Mouse (Mus musculus): Measurements from ENCODE around the gene 9530077C05Rik. TPM values are rescaled to one million over a fixed set of nuclear protein-coding genes. Genes with fewer than 3 reads are reported as not detected.
"Not testable (repeated sequence)": the region's sequence is repeated elsewhere in the genome, so short reads cannot be mapped to it uniquely, and the experiment has no call there.

9530077C05Rik gene
- polyA plus RNA-seq, 1 experiment, result 0.84 TPM

DNA sequence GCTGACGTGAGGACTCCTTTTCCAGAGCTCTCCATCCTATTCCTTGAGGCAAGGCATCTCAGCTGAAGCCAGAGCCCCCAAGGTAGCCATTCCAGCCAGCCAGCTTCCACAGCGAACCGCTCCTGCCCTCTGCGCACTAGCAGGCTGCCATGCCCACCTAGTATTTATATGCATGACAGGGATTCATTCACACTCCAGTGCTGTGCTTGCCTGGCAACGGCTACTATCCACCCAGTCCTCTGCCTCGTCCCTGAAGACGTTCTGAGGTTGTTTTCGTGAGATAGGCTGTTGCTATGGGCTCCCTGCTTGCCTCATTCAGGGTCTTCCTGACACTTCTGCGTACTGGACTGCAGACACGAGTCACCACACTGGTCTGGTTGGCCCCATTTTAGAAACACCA lies 41.4 kb downstream of the 9530077C05Rik start:
- TF ChIP-seq CTCF (IDR thresholded peaks at IDR 0.05; ENCODE audit: borderline replicate concordance, insufficient read depth, low read length) (no peak), POLR2A (IDR thresholded peaks at IDR 0.05; ENCODE audit: low read depth, low read length) (no peak)

DNA sequence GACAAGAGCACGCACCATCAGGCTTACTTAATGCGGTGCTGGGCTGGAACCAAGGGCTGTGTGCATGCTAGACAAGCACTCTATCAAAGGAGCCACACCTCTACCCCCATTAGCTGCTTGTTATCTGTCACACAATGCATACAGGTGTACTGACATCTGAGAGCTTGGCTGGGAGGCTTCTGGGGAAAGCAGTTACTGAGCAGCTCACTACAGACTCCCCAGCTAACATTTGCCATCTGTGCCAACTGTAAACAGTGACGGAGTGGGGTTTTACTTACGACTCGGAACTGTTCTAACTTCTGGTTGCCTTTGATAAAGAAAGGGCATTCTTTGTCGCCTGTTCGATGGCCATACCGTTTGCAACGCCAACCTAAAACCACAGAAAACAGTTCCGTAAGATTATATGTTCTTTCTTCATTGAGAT lies 42.2 kb downstream of the 9530077C05Rik start:
- H3K4me1 ChIP-seq (ENCODE audit: control insufficient read depth, insufficient read depth, low read length), result no peaks in the 10 kb centered on the region
- no peak overlapping the region for H3K27ac ChIP-seq (ENCODE audit: insufficient read depth, low read length)
- no peak for TF ChIP-seq CTCF (IDR thresholded peaks at IDR 0.05; ENCODE audit: borderline replicate concordance, insufficient read depth, low read length)
- TF ChIP-seq POLR2A (IDR thresholded peaks at IDR 0.05; ENCODE audit: low read depth, low read length), result no peak
- H3K4me3 ChIP-seq (ENCODE audit: insufficient read depth, low read length), result no peak overlapping the region

More for the DNA sequence above, 41.4 kb downstream of the 9530077C05Rik start:
- Histone ChIP-seq H3K4me1 (ENCODE audit: control insufficient read depth, insufficient read depth, low read length) (no peaks in the 10 kb centered on the region), H3K27ac (ENCODE audit: insufficient read depth, low read length) (no peak overlapping the region), H3K4me3 (ENCODE audit: insufficient read depth, low read length) (no peak overlapping the region)

DNA sequence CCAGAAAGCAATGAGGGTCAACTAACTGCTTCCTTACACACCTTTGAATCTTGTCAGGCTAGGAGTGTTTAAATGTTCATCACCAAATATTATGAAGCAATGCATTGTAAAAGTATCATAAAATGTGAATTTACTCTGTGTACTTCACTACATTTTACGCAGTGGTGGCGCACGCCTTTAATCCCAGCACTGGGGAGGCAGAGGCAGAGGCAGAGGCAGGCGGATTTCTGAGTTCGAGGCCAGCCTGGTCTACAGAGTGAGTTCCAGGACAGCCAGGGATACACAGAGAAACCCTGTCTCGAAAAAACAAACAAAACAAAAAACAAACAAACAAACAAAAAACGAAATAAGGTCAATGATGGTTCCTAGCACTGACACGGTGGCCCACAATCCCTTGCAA lies 42.7 kb downstream of the 9530077C05Rik start, which contains the start of gene Gm17545:
Gm17545 (plus strand) TSS at position 301 of the 400 bp plus-strand sequence.
- H3K4me1 ChIP-seq (ENCODE audit: control insufficient read depth, insufficient read depth, low read length); H3K27ac ChIP-seq (ENCODE audit: insufficient read depth, low read length); H3K4me3 ChIP-seq (ENCODE audit: insufficient read depth, low read length): not testable (repeated sequence)

DNA sequence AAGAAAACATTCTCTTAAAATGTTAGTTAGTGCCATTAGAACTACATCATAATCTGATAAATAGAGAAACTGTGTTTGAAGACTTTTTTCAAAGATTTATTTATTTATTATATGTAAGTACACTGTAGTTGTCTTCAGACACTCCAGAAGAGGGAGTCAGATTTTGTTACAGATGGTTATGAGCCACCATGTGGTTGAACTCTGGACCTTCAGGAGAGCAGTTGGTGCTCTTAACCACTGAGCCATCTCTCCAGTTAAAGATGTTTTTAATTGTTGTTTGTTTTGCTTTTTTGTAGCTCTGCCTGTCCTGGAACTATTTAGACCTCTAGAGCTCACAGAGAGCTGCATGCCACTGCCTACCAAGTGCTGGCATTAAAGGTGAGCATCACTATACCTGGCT lies 43.7 kb downstream of the 9530077C05Rik start:
- Histone ChIP-seq H3K27ac (ENCODE audit: insufficient read depth, low read length) (no peak overlapping the region), H3K4me3 (ENCODE audit: insufficient read depth, low read length) (no peak overlapping the region), H3K4me1 (ENCODE audit: control insufficient read depth, insufficient read depth, low read length) (no peaks in the 10 kb centered on the region)
- no peak for TF ChIP-seq CTCF (IDR thresholded peaks at IDR 0.05; ENCODE audit: borderline replicate concordance, insufficient read depth, low read length)
- TF ChIP-seq POLR2A (IDR thresholded peaks at IDR 0.05; ENCODE audit: low read depth, low read length), result no peak

DNA sequence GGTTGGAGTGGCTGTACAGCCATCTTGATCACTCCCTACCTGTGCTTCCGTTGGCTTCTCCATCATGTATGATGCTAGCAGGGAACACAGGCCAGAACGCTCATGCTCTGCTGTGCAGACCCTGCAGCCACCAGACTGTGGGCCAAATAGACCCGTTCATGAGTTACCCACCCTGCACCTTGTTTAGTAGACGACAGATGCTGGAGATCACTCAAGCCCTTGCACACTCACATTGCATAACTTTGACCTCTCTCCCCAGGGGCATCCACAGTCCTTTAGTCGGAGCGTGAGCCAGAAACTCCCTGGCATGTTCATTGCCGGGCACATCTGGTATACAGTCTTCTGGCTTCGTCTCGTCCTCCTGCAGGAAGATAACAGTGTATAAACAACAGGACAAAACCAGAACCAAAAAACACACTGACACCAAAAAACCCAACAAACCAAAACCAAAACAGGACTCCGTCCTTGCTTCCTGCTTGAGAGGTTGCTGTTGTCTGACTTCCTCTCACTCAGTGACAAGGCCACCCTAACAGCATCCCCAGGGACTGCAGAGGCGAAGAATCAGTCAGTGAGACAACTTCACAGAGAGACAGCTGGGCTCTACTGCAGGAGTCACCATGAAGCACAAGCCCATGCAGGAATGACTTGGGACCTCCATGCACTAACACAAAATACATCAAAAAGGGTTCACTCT lies 46.0 kb downstream of the 9530077C05Rik start:
- Histone ChIP-seq H3K4me1 (ENCODE audit: control insufficient read depth, insufficient read depth, low read length) (no peaks in the 10 kb centered on the region), H3K27ac (ENCODE audit: insufficient read depth, low read length) (no peak overlapping the region), H3K4me3 (ENCODE audit: insufficient read depth, low read length) (no peak overlapping the region)
- TF ChIP-seq POLR2A (IDR thresholded peaks at IDR 0.05; ENCODE audit: low read depth, low read length) (no peak), CTCF (IDR thresholded peaks at IDR 0.05; ENCODE audit: borderline replicate concordance, insufficient read depth, low read length) (no peak)

DNA sequence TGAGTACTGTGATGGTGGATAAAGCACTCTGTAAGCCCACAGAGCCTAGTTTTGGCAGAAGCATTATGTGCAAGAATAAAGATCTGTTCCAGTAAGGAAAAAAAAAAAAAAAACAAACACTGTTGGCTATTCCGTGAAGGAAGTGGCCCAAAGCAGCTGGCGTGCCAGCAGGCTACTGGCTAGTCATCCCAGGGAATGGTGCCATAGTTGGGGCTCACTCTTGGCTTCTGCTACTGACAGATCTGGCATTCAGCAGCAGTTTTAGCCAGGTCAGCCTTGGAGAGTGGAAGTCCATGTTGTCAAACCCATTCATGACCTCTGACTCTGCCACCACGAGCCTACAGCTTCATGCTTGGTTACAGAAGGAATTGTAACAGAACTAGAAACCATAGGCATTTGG lies 50.6 kb downstream of the 9530077C05Rik start:
- TF ChIP-seq POLR2A (IDR thresholded peaks at IDR 0.05; ENCODE audit: low read depth, low read length) (no peak), CTCF (IDR thresholded peaks at IDR 0.05; ENCODE audit: borderline replicate concordance, insufficient read depth, low read length) (no peak)
- no peaks in the 10 kb centered on the region for H3K4me1 ChIP-seq (ENCODE audit: control insufficient read depth, insufficient read depth, low read length)
- H3K27ac ChIP-seq (ENCODE audit: insufficient read depth, low read length), result no peak overlapping the region

DNA sequence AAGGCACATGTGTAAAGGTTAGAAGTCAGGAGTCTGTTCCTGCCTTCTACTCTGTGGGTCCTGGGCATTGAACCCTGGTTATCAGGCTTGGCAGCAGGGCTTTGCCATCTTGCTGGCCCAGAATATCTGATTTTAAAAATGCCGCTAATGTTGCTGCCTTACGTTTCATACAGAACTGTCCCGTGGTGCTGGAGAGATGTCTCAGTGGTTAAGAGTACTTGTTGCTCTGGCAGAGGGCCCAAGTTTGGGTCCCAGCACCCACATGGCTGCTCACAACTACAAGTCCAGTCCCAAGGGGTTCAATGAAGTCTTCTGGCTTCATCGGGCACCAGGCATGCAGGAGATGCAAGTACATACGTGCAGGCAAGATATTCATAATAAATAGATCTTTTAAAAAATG lies 54.9 kb downstream of the 9530077C05Rik start:
- Histone ChIP-seq H3K4me3 (ENCODE audit: insufficient read depth, low read length) (no peak overlapping the region), H3K27ac (ENCODE audit: insufficient read depth, low read length) (no peak overlapping the region), H3K4me1 (ENCODE audit: control insufficient read depth, insufficient read depth, low read length) (no peaks in the 10 kb centered on the region)
- no peak for TF ChIP-seq CTCF (IDR thresholded peaks at IDR 0.05; ENCODE audit: borderline replicate concordance, insufficient read depth, low read length)
- TF ChIP-seq POLR2A (IDR thresholded peaks at IDR 0.05; ENCODE audit: low read depth, low read length), result no peak

More for the DNA sequence above, 50.6 kb downstream of the 9530077C05Rik start:
- no peak overlapping the region for H3K4me3 ChIP-seq (ENCODE audit: insufficient read depth, low read length)

DNA sequence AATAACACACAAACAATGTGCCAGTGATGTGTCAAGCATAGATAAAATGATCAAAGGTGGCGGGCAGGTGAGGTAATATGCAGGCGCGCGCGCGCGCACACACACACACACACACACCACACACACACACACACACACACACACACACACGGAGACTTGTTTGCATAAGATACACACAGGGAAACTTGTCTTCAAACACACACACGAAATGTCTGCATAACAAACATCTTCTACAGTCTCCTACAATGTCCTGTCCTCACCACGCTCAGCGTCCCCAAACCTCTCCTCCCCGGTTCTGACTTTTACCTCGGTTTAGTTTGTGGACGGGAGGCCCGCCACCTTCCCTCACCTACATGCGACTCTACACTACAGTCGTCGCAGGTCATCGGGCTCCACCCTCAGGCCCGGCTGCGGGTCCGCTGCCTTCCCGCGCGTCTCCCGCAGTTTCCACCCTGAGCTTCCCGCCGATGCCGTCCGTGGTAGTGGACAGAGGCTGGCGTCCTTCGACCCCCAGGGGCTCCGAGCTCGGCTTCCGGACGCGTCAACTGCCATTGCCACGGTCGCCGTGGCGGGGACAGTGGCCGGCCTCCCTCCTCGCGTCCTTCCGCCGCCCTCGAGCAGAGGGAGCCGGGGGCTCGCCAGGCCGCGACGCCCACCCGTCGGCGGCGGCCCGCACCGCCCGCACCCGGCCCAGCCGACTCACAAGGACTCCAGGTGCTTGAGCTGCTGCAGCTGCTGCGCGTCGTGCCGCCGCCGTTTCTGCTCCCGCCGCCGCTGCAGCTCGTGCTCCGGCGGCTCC lies 56.3 kb downstream of the 9530077C05Rik start:
- Histone ChIP-seq H3K4me3 (ENCODE audit: insufficient read depth, low read length) (peak overlapping the region; percentile 81), H3K4me1 (ENCODE audit: control insufficient read depth, insufficient read depth, low read length) (no peaks in the 10 kb centered on the region), H3K27ac (ENCODE audit: insufficient read depth, low read length) (no peak overlapping the region)
- TF ChIP-seq POLR2A (IDR thresholded peaks at IDR 0.05; ENCODE audit: low read depth, low read length) (no peak), CTCF (IDR thresholded peaks at IDR 0.05; ENCODE audit: borderline replicate concordance, insufficient read depth, low read length) (no peak)

DNA sequence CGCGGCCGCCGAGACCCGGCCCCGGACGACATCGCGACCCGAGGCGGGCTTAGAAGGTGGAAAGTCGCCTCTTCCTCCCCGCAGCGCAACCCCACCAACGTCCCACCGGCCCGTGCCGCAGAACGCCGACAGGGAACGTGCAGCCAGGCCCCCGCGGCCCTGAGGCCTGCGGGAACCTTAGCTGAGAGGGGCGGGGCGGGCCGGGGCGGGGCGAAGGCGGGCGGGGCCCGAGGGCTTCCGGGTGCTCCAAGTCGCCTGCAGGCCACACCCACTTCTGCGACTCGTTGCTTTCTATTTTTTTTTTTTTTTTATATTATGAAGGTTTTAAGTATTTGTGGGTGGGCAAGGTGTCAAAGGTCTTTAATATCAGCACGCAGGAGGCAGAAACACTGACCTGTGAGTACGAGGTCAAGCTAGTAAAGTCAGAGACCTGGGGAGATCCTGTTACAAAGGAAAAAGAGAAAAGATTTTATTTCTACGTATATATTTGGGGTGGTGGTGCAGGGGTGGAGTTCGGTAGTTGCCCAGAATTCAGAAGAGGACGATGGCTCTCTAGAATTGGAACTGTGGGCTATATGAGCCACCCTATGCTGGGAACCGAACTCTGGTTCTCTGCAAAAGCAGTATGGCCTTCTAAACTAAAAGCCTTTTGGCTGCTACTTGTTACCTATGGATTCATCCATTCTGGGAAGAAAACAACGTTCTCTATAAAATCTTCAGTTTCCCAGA lies 57.0 kb downstream of the 9530077C05Rik start:
- Histone ChIP-seq H3K27ac (ENCODE audit: insufficient read depth, low read length) (no peak overlapping the region), H3K4me3 (ENCODE audit: insufficient read depth, low read length) (peak overlapping the region; percentile 81), H3K4me1 (ENCODE audit: control insufficient read depth, insufficient read depth, low read length) (no peaks in the 10 kb centered on the region)
- TF ChIP-seq CTCF (IDR thresholded peaks at IDR 0.05; ENCODE audit: borderline replicate concordance, insufficient read depth, low read length), result no peak
- TF ChIP-seq POLR2A (IDR thresholded peaks at IDR 0.05; ENCODE audit: low read depth, low read length), result peak; percentile 97

Measured in embryonic fibroblast, embryonic 13.5 days (primary cell).